Mouse (Mus musculus): ENCODE results near the gene Gcnt7. TPM values are rescaled to one million over a fixed set of nuclear protein-coding genes. Genes with fewer than 3 reads are reported as not detected.

The Gcnt7 gene
- polyA plus RNA-seq, 1 experiment from 2014 or later, result 0.61 TPM

- H3K27ac ChIP-seq (replicated peaks in 1 of 2; ENCODE audit: control insufficient read depth in 1 of 2, insufficient read depth in 1 of 2, low read depth in 2 of 2, low read length in 2 of 2), result peak overlapping the region; percentile 38 to 61
- H3K4me3 ChIP-seq (ENCODE audit: control insufficient read depth in 1 of 2, insufficient read depth in 1 of 2, low read depth in 1 of 2, low read length in 2 of 2), result peak overlapping the region; percentile 74 to 97
- no peak for ATAC-seq (ENCODE audit: insufficient number of reproducible peaks, insufficient read depth, low FRiP score, low read depth)
- peak overlapping the region; percentile 79 for H3K4me2 ChIP-seq (ENCODE audit: low read length)
- 1% methylated on average over 21 of the region's 21 CpGs for WGBS
- H3K9me3 ChIP-seq (ENCODE audit: control insufficient read depth, low read length), result no peaks in the 10 kb centered on the region
- H3K4me1 ChIP-seq (ENCODE audit: control insufficient read depth in 2 of 2, insufficient read depth in 2 of 2, low read length in 2 of 2), result peaks cover 9 to 16% of the 10 kb centered on the region in 2 experiments
- peaks cover 9% of the 10 kb centered on the region for H3K36me3 ChIP-seq (ENCODE audit: control insufficient read depth, insufficient read depth, low read length)
- H3K9ac ChIP-seq (ENCODE audit: low read length), result peak overlapping the region; percentile 80
- H3K27me3 ChIP-seq (ENCODE audit: control insufficient read depth, insufficient read depth, low read length), result no peaks in the 10 kb centered on the region
Measured at GRCm38 (mm10) chr2:172440640-172441005, 17.8 kb downstream of the Gcnt7 start.

- Histone ChIP-seq H3K4me3 (ENCODE audit: control insufficient read depth in 1 of 2, insufficient read depth in 1 of 2, low read depth in 1 of 2, low read length in 2 of 2) (peak within 1 kb of the TSS; percentile 74 to 97), H3K4me2 (ENCODE audit: low read length) (peak within 1 kb of the TSS; percentile 79), H3K27me3 (ENCODE audit: control insufficient read depth, insufficient read depth, low read length) (no peaks in the 10 kb centered on the region), H3K27ac (replicated peaks in 1 of 2; ENCODE audit: control insufficient read depth in 1 of 2, insufficient read depth in 1 of 2, low read depth in 2 of 2, low read length in 2 of 2) (peak within 1 kb of the TSS; percentile 63 to 69), H3K4me1 (ENCODE audit: control insufficient read depth in 2 of 2, insufficient read depth in 2 of 2, low read length in 2 of 2) (peaks cover 9 to 16% of the 10 kb centered on the region in 2 experiments), H3K36me3 (ENCODE audit: control insufficient read depth, insufficient read depth, low read length) (peaks cover 4% of the 10 kb centered on the region; the same call in 1 of the 2 replicates), H3K9me3 (ENCODE audit: control insufficient read depth, low read length) (no peaks in the 10 kb centered on the region), H3K9ac (ENCODE audit: low read length) (peak within 1 kb of the TSS; percentile 80)
- peak; percentile 95 for ATAC-seq (ENCODE audit: insufficient number of reproducible peaks, insufficient read depth, low FRiP score, low read depth)
- WGBS, result 2% methylated on average over 35 of the region's 35 CpGs
Measured at GRCm38 (mm10) chr2:172439843-172440639, 18.4 kb downstream of the Gcnt7 start, which contains the start of gene Rtf2. Gene Rtf2, plus strand, starts transcription at chr2:172440556.

DNA sequence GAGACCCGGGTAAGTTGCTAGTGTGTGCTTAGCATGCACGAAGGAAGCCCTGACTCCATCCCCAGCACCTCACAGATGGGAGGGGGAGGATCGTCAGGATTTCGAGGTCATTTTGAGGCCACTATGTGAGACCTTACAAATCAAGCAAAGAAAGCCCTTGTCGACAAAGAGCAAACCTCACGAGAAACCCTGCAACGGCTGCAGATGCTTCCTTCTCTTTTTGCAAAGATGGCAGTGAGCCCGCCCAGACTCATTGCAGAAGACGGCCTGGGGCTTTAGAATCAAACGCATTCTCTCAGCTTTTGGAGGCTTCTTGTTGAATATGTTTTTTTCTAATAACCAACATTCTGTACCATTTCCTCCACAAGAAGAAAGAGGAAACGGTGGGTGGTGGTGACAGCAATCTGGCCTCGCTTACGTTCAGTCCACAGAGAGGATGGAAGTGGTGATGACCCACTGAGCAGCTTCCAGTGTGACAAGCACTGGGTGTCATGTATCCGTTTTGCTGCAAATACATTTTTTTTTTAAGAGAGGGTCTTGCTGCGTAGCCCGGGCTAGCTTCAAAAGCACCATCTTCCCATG, 20.9 kb downstream of the Gcnt7 start:
- Histone ChIP-seq H3K9ac (ENCODE audit: low read length) (no peak overlapping the region), H3K4me3 (ENCODE audit: control insufficient read depth in 1 of 2, insufficient read depth in 1 of 2, low read depth in 1 of 2, low read length in 2 of 2) (no peak overlapping the region), H3K27me3 (ENCODE audit: control insufficient read depth, insufficient read depth, low read length) (no peaks in the 10 kb centered on the region), H3K36me3 (ENCODE audit: control insufficient read depth, insufficient read depth, low read length) (no peaks in the 10 kb centered on the region), H3K9me3 (ENCODE audit: control insufficient read depth, low read length) (no peaks in the 10 kb centered on the region), H3K4me1 (ENCODE audit: control insufficient read depth in 2 of 2, insufficient read depth in 2 of 2, low read length in 2 of 2) (peaks cover 9 to 16% of the 10 kb centered on the region in 2 experiments), H3K27ac (replicated peaks in 1 of 2; ENCODE audit: control insufficient read depth in 1 of 2, insufficient read depth in 1 of 2, low read depth in 2 of 2, low read length in 2 of 2) (no peak overlapping the region), H3K4me2 (ENCODE audit: low read length) (no peak overlapping the region)
- ATAC-seq (ENCODE audit: insufficient number of reproducible peaks, insufficient read depth, low FRiP score, low read depth), result no peak
- WGBS, result 58% methylated on average over 16 of the region's 16 CpGs

DNA sequence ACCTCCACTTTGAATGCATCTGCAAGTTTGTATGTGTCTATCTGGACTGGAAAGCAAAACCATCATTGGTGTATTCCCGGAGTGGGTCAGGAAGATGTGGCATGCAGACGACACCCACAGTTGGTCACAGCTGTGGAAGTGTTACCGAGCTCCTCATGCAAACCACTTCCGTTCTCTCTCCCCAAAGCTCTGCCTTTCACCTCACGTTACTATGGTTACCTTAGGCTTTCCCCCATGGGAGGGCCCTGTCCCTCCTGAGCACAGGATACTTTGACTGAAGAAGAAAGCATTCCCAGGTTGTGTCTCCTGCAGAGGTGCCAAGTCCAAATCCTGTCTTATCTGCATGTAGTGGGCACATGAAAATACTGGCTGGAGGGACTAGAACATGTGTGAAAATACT, 24.6 kb downstream of the Gcnt7 start:
- H3K4me2 ChIP-seq (ENCODE audit: low read length), result no peak overlapping the region

GRCm38 (mm10) chr2:172430609-172431008, 27.8 kb downstream of the Gcnt7 start:
- no peak overlapping the region for H3K4me3 ChIP-seq (ENCODE audit: control insufficient read depth in 1 of 2, insufficient read depth in 1 of 2, low read depth in 1 of 2, low read length in 2 of 2)
- H3K9ac ChIP-seq (ENCODE audit: low read length), result no peak overlapping the region
- peak overlapping the region; percentile 6 to 81; a peak in 2 of 4 replicates for H3K27ac ChIP-seq (replicated peaks in 1 of 2; ENCODE audit: control insufficient read depth in 1 of 2, insufficient read depth in 1 of 2, low read depth in 2 of 2, low read length in 2 of 2)
- 7% methylated on average over 1 of the region's 1 CpGs for WGBS
- H3K27me3 ChIP-seq (ENCODE audit: control insufficient read depth, insufficient read depth, low read length), result no peaks in the 10 kb centered on the region
- H3K9me3 ChIP-seq (ENCODE audit: control insufficient read depth, low read length), result no peaks in the 10 kb centered on the region
- no peaks in the 10 kb centered on the region for H3K36me3 ChIP-seq (ENCODE audit: control insufficient read depth, insufficient read depth, low read length)
- peak; percentile 90 for ATAC-seq (ENCODE audit: insufficient number of reproducible peaks, insufficient read depth, low FRiP score, low read depth)
- H3K4me2 ChIP-seq (ENCODE audit: low read length), result no peak overlapping the region
- H3K4me1 ChIP-seq (ENCODE audit: control insufficient read depth in 2 of 2, insufficient read depth in 2 of 2, low read length in 2 of 2), result peaks cover 8 to 15% of the 10 kb centered on the region in 2 experiments

More for the DNA sequence above, 24.6 kb downstream of the Gcnt7 start:
- H3K9me3 ChIP-seq (ENCODE audit: control insufficient read depth, low read length), result no peaks in the 10 kb centered on the region
- no peak overlapping the region for H3K4me3 ChIP-seq (ENCODE audit: control insufficient read depth in 1 of 2, insufficient read depth in 1 of 2, low read depth in 1 of 2, low read length in 2 of 2)
- no peaks in the 10 kb centered on the region for H3K36me3 ChIP-seq (ENCODE audit: control insufficient read depth, insufficient read depth, low read length)
- no peak for ATAC-seq (ENCODE audit: insufficient number of reproducible peaks, insufficient read depth, low FRiP score, low read depth)
- H3K27ac ChIP-seq (replicated peaks in 1 of 2; ENCODE audit: control insufficient read depth in 1 of 2, insufficient read depth in 1 of 2, low read depth in 2 of 2, low read length in 2 of 2), result no peak overlapping the region
- no peaks in the 10 kb centered on the region for H3K27me3 ChIP-seq (ENCODE audit: control insufficient read depth, insufficient read depth, low read length)
- WGBS, result 37% methylated on average over 5 of the region's 5 CpGs
- H3K4me1 ChIP-seq (ENCODE audit: control insufficient read depth in 2 of 2, insufficient read depth in 2 of 2, low read length in 2 of 2), result peaks cover 8 to 15% of the 10 kb centered on the region in 2 experiments
- H3K9ac ChIP-seq (ENCODE audit: low read length), result no peak overlapping the region

DNA sequence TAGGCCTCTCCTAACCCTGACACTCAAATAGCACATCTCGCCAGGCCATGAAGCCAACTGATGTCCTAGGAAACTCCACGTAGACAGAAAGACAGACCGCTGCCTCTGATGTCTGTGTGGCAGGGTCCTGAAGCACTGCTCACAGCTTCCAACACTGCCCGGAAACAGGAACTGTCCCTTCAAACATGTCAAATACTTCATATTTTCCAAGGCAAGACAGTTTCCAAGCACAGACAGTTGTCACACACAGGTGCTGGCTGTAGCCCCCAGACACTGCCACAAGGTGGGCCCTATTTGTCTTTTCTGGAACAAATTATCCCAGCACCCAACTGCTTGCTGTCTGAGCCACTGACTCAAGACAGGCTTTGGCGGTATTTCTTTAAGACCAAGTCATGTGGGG, 40.2 kb downstream of the Gcnt7 start:
- H3K4me1 ChIP-seq (ENCODE audit: control insufficient read depth in 2 of 2, insufficient read depth in 2 of 2, low read length in 2 of 2), result peaks cover 3 to 5% of the 10 kb centered on the region in 2 experiments
- ATAC-seq (ENCODE audit: insufficient number of reproducible peaks, insufficient read depth, low FRiP score, low read depth), result no peak
- no peaks in the 10 kb centered on the region for H3K36me3 ChIP-seq (ENCODE audit: control insufficient read depth, insufficient read depth, low read length)
- H3K4me3 ChIP-seq (ENCODE audit: control insufficient read depth in 1 of 2, insufficient read depth in 1 of 2, low read depth in 1 of 2, low read length in 2 of 2), result no peak overlapping the region
- H3K27me3 ChIP-seq (ENCODE audit: control insufficient read depth, insufficient read depth, low read length), result no peaks in the 10 kb centered on the region
- 82% methylated on average over 5 of the region's 5 CpGs for WGBS
- no peak overlapping the region for H3K4me2 ChIP-seq (ENCODE audit: low read length)
- H3K27ac ChIP-seq (replicated peaks in 1 of 2; ENCODE audit: control insufficient read depth in 1 of 2, insufficient read depth in 1 of 2, low read depth in 2 of 2, low read length in 2 of 2), result no peak overlapping the region
- no peaks in the 10 kb centered on the region for H3K9me3 ChIP-seq (ENCODE audit: control insufficient read depth, low read length)
- no peak overlapping the region for H3K9ac ChIP-seq (ENCODE audit: low read length)

- 89% methylated on average over 5 of the region's 5 CpGs for WGBS
Measured at GRCm38 (mm10) chr2:172416876-172417275, 41.5 kb downstream of the Gcnt7 start.

More at GRCm38 (mm10) chr2:172416876-172417275, 41.5 kb downstream of the Gcnt7 start:
- Histone ChIP-seq H3K36me3 (ENCODE audit: control insufficient read depth, insufficient read depth, low read length) (no peaks in the 10 kb centered on the region), H3K9ac (ENCODE audit: low read length) (no peak overlapping the region), H3K27me3 (ENCODE audit: control insufficient read depth, insufficient read depth, low read length) (no peaks in the 10 kb centered on the region), H3K4me3 (ENCODE audit: control insufficient read depth in 1 of 2, insufficient read depth in 1 of 2, low read depth in 1 of 2, low read length in 2 of 2) (no peak overlapping the region), H3K9me3 (ENCODE audit: control insufficient read depth, low read length) (no peaks in the 10 kb centered on the region), H3K4me2 (ENCODE audit: low read length) (no peak overlapping the region), H3K4me1 (ENCODE audit: control insufficient read depth in 2 of 2, insufficient read depth in 2 of 2, low read length in 2 of 2) (peaks cover 12 to 13% of the 10 kb centered on the region in 2 experiments), H3K27ac (replicated peaks in 1 of 2; ENCODE audit: control insufficient read depth in 1 of 2, insufficient read depth in 1 of 2, low read depth in 2 of 2, low read length in 2 of 2) (no peak overlapping the region)
- no peak for ATAC-seq (ENCODE audit: insufficient number of reproducible peaks, insufficient read depth, low FRiP score, low read depth)
